Mouse (Mus musculus): ENCODE results near the gene Hand2. TPM values are rescaled to one million over a fixed set of nuclear protein-coding genes. Genes with fewer than 3 reads are reported as not detected.

Gene Hand2
- polyA plus RNA-seq, 1 experiment from 2014 or later, result 2.6 TPM

- 3% methylated on average over 5 of the region's 5 CpGs for WGBS (ENCODE audit: insufficient replicate concordance)
- H3K36me3 ChIP-seq, result no peaks in the 10 kb centered on the region
- H3K4me2 ChIP-seq, result 0 out of 2 replicates have a peak overlapping the region, but pooled peaks have one; percentile 12
- H3K9me3 ChIP-seq (replicated peaks), result no peaks in the 10 kb centered on the region
- H3K4me3 ChIP-seq, result no peak overlapping the region
- ATAC-seq, result no peak
- H3K4me1 ChIP-seq, result no peaks in the 10 kb centered on the region
- peaks cover 98% of the 10 kb centered on the region for H3K27me3 ChIP-seq (replicated peaks)
- H3K27ac ChIP-seq, result no peak overlapping the region
- H3K9ac ChIP-seq, result no peak overlapping the region
These were observed 13.9 kb downstream of the Hand2 start for GRCm38 (mm10) chr8:57334714-57335113.

GRCm38 (mm10) chr8:57337271-57338030 lies 16.7 kb downstream of the Hand2 start:
- Histone ChIP-seq H3K4me3 (no peak overlapping the region), H3K4me2 (no peak overlapping the region), H3K4me1 (no peaks in the 10 kb centered on the region), H3K27me3 (replicated peaks) (peaks cover 98% of the 10 kb centered on the region), H3K9ac (no peak overlapping the region), H3K9me3 (replicated peaks) (no peaks in the 10 kb centered on the region), H3K27ac (no peak overlapping the region), H3K36me3 (no peaks in the 10 kb centered on the region)
- WGBS (ENCODE audit: insufficient replicate concordance), result 42% methylated on average over 4 of the region's 4 CpGs
- no peak for ATAC-seq

- Histone ChIP-seq H3K27ac (no peak overlapping the region), H3K27me3 (replicated peaks) (peaks cover 98% of the 10 kb centered on the region), H3K4me2 (no peak overlapping the region), H3K9me3 (replicated peaks) (no peaks in the 10 kb centered on the region), H3K4me1 (no peaks in the 10 kb centered on the region), H3K36me3 (no peaks in the 10 kb centered on the region), H3K9ac (no peak overlapping the region), H3K4me3 (no peak overlapping the region)
- 21% methylated on average over 14 of the region's 14 CpGs for WGBS (ENCODE audit: insufficient replicate concordance)
- no peak for ATAC-seq
These were observed 19.2 kb downstream of the Hand2 start for GRCm38 (mm10) chr8:57339711-57340650.

GRCm38 (mm10) chr8:57340840-57341540 lies 20.2 kb downstream of the Hand2 start:
- no peak for ATAC-seq
- no peaks in the 10 kb centered on the region for H3K36me3 ChIP-seq
- no peak overlapping the region for H3K4me3 ChIP-seq
- 4% methylated on average over 41 of the region's 41 CpGs for WGBS (ENCODE audit: insufficient replicate concordance)
- H3K27me3 ChIP-seq (replicated peaks), result peaks cover 98% of the 10 kb centered on the region
- H3K4me2 ChIP-seq, result peak overlapping the region; percentile 25; the same call in 1 of the 2 replicates
- no peak overlapping the region for H3K27ac ChIP-seq
- H3K4me1 ChIP-seq, result no peaks in the 10 kb centered on the region
- no peak overlapping the region for H3K9ac ChIP-seq
- no peaks in the 10 kb centered on the region for H3K9me3 ChIP-seq (replicated peaks)

- H3K27me3 ChIP-seq (replicated peaks), result peaks cover 98% of the 10 kb centered on the region
- H3K9me3 ChIP-seq (replicated peaks), result no peaks in the 10 kb centered on the region
- no peak overlapping the region for H3K9ac ChIP-seq
- no peak overlapping the region for H3K27ac ChIP-seq
- H3K4me1 ChIP-seq, result no peaks in the 10 kb centered on the region
- no peak overlapping the region for H3K4me2 ChIP-seq
- H3K4me3 ChIP-seq, result no peak overlapping the region
- WGBS (ENCODE audit: insufficient replicate concordance), result 4% methylated on average over 6 of the region's 6 CpGs
- ATAC-seq, result no peak
- no peaks in the 10 kb centered on the region for H3K36me3 ChIP-seq
These were observed 20.7 kb downstream of the Hand2 start for GRCm38 (mm10) chr8:57341541-57341840.

GRCm38 (mm10) chr8:57342386-57343090 lies 21.8 kb downstream of the Hand2 start:
- no peak for ATAC-seq
- H3K4me3 ChIP-seq, result no peak overlapping the region
- peaks cover 99% of the 10 kb centered on the region for H3K27me3 ChIP-seq (replicated peaks)
- H3K36me3 ChIP-seq, result no peaks in the 10 kb centered on the region
- no peak overlapping the region for H3K4me2 ChIP-seq
- H3K9ac ChIP-seq, result no peak overlapping the region
- H3K4me1 ChIP-seq, result no peaks in the 10 kb centered on the region
- H3K27ac ChIP-seq, result no peak overlapping the region
- WGBS (ENCODE audit: insufficient replicate concordance), result 23% methylated on average over 10 of the region's 12 CpGs
- no peaks in the 10 kb centered on the region for H3K9me3 ChIP-seq (replicated peaks)

- Histone ChIP-seq H3K9ac (no peak overlapping the region), H3K27ac (no peak overlapping the region), H3K36me3 (no peaks in the 10 kb centered on the region), H3K4me3 (no peak overlapping the region), H3K4me2 (no peak overlapping the region), H3K9me3 (replicated peaks) (no peaks in the 10 kb centered on the region), H3K27me3 (replicated peaks) (peaks cover 100% of the 10 kb centered on the region), H3K4me1 (no peaks in the 10 kb centered on the region)
- ATAC-seq, result no peak
- 14% methylated on average over 6 of the region's 6 CpGs for WGBS (ENCODE audit: insufficient replicate concordance)
These were observed 23.0 kb downstream of the Hand2 start for GRCm38 (mm10) chr8:57343731-57344315.

- H3K27ac ChIP-seq, result no peak overlapping the region
- no peaks in the 10 kb centered on the region for H3K9me3 ChIP-seq (replicated peaks)
- no peak overlapping the region for H3K4me2 ChIP-seq
- H3K36me3 ChIP-seq, result no peaks in the 10 kb centered on the region
- peaks cover 99% of the 10 kb centered on the region for H3K27me3 ChIP-seq (replicated peaks)
- H3K4me1 ChIP-seq, result no peaks in the 10 kb centered on the region
- no peak for ATAC-seq
- no peak overlapping the region for H3K9ac ChIP-seq
- no peak overlapping the region for H3K4me3 ChIP-seq
- WGBS (ENCODE audit: insufficient replicate concordance), result 5% methylated on average over 23 of the region's 23 CpGs
These were observed 24.4 kb downstream of the Hand2 start for GRCm38 (mm10) chr8:57344956-57345870.

- H3K4me1 ChIP-seq, result no peaks in the 10 kb centered on the region
- H3K27ac ChIP-seq, result no peak overlapping the region
- ATAC-seq, result no peak
- no peak overlapping the region for H3K4me2 ChIP-seq
- H3K9ac ChIP-seq, result no peak overlapping the region
- 27% methylated on average over 7 of the region's 7 CpGs for WGBS (ENCODE audit: insufficient replicate concordance)
- no peaks in the 10 kb centered on the region for H3K9me3 ChIP-seq (replicated peaks)
- no peak overlapping the region for H3K4me3 ChIP-seq
- H3K27me3 ChIP-seq (replicated peaks), result peaks cover 96% of the 10 kb centered on the region
- no peaks in the 10 kb centered on the region for H3K36me3 ChIP-seq
These were observed 25.6 kb downstream of the Hand2 start for GRCm38 (mm10) chr8:57346371-57346770.

GRCm38 (mm10) chr8:57347141-57347540 lies 26.4 kb downstream of the Hand2 start:
- H3K9ac ChIP-seq, result no peak overlapping the region
- no peak overlapping the region for H3K27ac ChIP-seq
- H3K9me3 ChIP-seq (replicated peaks), result no peaks in the 10 kb centered on the region
- no peaks in the 10 kb centered on the region for H3K36me3 ChIP-seq
- ATAC-seq, result no peak
- no peak overlapping the region for H3K4me2 ChIP-seq
- 29% methylated on average over 5 of the region's 5 CpGs for WGBS (ENCODE audit: insufficient replicate concordance)
- H3K4me3 ChIP-seq, result no peak overlapping the region
- no peaks in the 10 kb centered on the region for H3K4me1 ChIP-seq
- peaks cover 94% of the 10 kb centered on the region for H3K27me3 ChIP-seq (replicated peaks)

All from liver, embryonic 12.5 days (tissue).